Mouse (Mus musculus): ENCODE results near the gene Disp2.

DNA sequence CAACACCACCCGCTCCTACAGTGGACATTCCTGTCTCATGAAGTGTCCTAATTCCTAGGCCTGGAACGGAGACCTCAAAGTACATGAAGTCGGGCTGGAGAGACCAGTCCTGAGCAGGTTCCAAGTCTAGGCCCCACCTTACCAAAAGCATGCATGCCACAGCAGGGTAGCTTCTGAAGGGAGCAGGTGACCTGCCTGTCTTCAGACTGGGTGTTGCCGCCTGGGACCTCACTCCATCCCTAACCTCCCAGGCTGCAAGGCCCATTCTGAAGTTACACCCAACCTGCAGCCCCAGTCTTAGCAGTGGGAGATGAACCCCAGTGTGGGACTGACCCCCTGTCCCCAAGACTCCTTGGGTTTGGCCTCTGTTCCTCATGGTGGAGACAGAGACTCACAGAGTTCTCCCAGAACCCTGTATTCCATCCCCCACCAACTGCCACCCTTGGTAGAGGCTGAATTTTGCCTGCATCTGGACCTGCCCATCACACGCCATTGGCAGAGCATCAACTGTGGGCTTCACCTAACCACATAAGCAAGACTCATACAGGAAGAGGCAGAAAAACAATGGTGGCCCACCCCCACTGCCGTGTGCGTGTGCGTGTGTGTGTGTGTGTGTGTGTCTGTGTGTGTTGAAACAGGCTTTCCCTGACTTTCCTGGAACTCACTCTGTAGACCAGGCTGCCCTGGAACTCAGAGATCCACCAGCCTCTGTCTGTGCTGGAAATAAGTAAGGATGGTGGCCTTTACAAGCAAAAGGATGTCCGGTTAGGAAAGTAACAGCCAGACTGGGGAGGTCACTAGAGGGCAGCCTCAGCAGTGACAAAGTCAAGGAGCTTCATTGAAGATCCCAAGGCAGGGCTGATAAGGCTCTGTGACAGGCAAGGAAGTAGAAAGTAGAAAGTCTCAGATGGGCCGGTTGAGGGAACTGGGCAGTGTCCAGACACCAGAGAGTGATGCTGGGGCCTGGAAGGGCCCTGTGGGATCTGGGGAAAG is 13.2 kb upstream of the Disp2 start:
- TF ChIP-seq EP300 (IDR thresholded peaks at IDR 0.05; ENCODE audit: low read depth) (no peak), CTCF (IDR thresholded peaks at IDR 0.05; ENCODE audit: low read depth) (no peak)

All from heart, postnatal 0 days (tissue).